Mouse (Mus musculus) neutrophil, adult 65 days (primary cell): ENCODE results near the gene Sardh. TPM values are rescaled to one million over a fixed set of nuclear protein-coding genes. Genes with fewer than 3 reads are reported as not detected.

ENCODE experiments used
- total RNA-seq: library from RNA; stranded (reverse); gene quantifications from 2 replicates; pipeline ENCODE4 v1.2.4, GENCODE M21; 2023

Gene Sardh
- 0.57 TPM in 1 of 2 replicates, not detected in the other for total RNA-seq

GRCm38 (mm10) chr2:27248211-27248610 is at the start of gene Sardh:
TSS of gene Sardh (minus strand) at chr2:27248337.

GRCm38 (mm10) chr2:27164796-27165590 is 83.1 kb downstream of the Sardh start, which contains the start of gene Dbh:
TSS of gene Dbh (plus strand) at chr2:27165233.

GRCm38 (mm10) chr2:27141950-27142693 is 106.0 kb downstream of the Sardh start, which contains the start of gene Fam163b:
TSS of gene Fam163b (minus strand) at chr2:27142491.

Other genes with a start within 250 kb of the Sardh start
- gene Cacfd1, start 238.4 kb downstream of the Sardh start, total RNA-seq, result 10.4 and 12.2 TPM in 2 replicates
- 131 and 148 TPM in 2 replicates for gene Slc2a6, start 220.3 kb downstream of the Sardh start, total RNA-seq
- gene Mymk, start 176.2 kb downstream of the Sardh start, total RNA-seq, result not detected in 2 replicates
- not detected in 2 replicates for gene Adamtsl2, start 169.0 kb downstream of the Sardh start, total RNA-seq
- gene Fam163b, start 105.8 kb downstream of the Sardh start, total RNA-seq, result not detected in 2 replicates
- gene Dbh, start 83.1 kb downstream of the Sardh start, total RNA-seq, result not detected in 2 replicates
- 6.9 and 7.9 TPM in 2 replicates for gene Vav2, start 178.7 kb upstream of the Sardh start, total RNA-seq
- gene Brd3os, start 194.0 kb upstream of the Sardh start, total RNA-seq, result 0.20 and 0.73 TPM in 2 replicates